Mouse (Mus musculus): Measurements from ENCODE around the gene Hsf2bp. TPM values are rescaled to one million over a fixed set of nuclear protein-coding genes. Genes with fewer than 3 reads are reported as not detected.
A peak's percentile ranks its signal among the peaks of the same experiment; 100 is the strongest.

Gene Hsf2bp
- total RNA-seq, 2 experiments from 2014 or later: 0.93 to 1.3 TPM

DNA sequence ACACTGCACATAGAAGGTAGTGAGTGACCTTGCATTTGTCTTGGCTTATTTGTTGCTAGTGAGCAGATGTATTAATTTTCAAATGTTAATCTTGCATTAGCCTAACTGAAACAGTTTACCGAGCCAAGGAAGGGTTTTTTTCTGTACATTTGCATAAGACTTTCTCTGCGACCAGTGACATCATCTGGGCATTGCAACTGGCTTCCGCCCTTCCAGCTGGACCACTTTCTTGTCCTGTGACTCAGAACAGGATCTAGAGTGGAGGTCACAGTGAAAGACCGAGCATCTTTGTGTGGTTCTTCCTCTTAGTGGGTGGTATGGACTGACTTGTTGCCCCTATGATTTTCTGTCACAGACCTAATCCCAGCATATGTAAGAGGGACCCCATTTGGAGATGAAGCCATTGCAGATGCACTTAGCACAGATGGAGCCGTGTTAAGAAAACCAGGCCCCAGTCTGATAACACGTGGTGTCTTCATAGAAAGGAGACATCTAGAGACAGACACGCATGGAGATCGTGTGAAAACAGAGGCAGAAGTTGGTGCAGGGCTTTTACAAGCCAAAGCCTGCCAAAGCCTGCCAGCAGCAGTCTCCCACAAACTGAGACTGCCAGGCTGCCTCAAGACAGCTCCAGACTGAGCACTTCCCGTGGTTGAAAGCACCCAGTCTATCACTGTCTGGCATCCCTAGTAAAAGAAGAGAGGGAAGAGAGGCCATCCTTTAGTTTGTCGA is 108.1 kb downstream of the Hsf2bp start:
- intact Hi-C loops (cut with DNase I): no loop called here
- no peak for DNase-seq (ENCODE audit: extremely low spot score in 1 of 2, low spot score in 2 of 2)
- TF ChIP-seq CTCF (IDR thresholded peaks at IDR 0.05): no peak
- no peak overlapping the region for H3K4me3 ChIP-seq
- H3K27ac ChIP-seq: no peak overlapping the region

DNA sequence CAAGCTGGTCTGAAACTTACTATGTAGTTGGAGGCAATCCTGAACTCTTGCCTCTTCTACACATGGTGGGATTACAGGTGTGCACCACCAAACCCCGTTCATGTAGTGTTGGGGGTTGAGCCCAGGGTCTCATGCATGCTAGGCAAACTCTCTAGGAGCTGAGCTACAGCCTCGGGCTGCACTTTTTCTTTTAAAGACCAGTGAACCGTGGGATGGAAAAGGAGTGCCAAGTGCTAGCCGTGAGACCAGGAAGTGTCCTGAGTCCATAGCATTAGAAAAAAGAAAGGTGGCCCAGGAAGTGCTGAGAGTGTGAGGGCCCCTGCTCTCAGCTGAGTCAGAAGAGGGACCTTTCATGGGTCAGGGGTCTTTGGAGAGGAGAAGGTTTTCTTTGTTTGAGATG is 111.9 kb downstream of the Hsf2bp start:
- no peak for TF ChIP-seq CTCF (IDR thresholded peaks at IDR 0.05)
- Histone ChIP-seq H3K4me3 (no peak overlapping the region), H3K27ac (no peak overlapping the region)
- intact Hi-C loops (cut with DNase I): no loop called here
- no peak for DNase-seq (ENCODE audit: extremely low spot score in 1 of 2, low spot score in 2 of 2)

DNA sequence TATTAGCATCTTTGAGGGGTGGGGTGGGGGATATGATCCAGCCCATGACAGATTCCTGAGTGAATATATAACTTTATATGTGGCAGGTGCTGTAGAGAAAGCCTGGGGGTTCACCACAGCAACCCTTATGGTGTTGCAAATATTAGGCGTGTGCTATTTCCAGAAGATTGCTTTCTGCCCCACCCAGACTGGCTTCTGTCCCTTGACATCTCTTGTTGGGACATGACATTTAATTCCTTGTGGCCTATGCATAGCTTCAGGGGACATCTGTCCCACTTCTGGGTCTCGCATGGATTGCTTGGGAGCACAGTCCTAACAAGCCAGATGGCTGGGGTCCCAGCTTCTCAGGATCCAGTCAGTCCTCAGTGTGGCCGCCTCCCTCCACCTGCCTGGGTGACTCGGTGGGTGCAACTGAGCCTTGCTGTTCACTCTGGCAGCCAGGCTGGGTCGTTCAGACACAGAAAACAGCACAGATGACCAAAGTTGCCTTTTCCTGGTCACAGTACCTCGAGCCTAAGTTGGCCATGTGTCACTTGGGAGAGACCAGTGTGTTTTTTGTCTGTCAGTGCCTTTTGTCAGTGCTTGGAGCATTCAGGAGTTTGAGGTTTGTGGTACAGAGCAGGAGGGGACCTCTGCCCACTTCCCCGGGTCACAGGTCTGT is 112.7 kb downstream of the Hsf2bp start:
- Histone ChIP-seq H3K4me3 (no peak overlapping the region), H3K27ac (no peak overlapping the region)
- no peak for DNase-seq (ENCODE audit: extremely low spot score in 1 of 2, low spot score in 2 of 2)
- no peak for TF ChIP-seq CTCF (IDR thresholded peaks at IDR 0.05)
- intact Hi-C loops (cut with DNase I): no loop called here

DNA sequence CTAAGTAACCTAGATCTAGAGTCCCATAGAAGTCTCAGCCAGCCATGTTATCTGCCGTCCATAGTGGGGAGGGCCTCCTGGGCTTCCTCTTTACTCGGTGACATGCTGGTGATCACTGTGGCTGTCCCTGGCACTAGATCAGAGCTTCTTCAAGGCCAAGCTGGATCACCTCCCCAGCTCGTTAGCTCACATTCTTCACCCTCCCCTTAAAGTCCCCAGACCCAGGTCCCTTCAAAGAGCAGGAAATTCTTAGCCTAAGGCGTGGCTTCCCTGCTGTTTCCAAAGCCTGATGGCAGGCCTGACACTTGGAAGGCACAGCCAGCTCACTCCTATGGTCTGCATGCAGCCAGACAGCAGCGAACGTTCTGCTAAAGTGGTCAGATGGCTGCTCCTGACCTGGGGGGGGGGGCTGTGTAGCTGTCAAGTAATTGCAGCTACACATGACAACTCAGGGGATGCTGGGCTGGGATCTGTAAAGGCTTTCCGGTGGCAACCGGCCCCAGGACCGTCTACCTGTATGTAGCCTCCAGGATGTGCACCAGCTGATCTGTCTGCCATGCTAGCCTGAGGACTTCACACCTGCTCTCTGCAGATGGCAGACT is 115.5 kb downstream of the Hsf2bp start:
- DNase-seq (ENCODE audit: extremely low spot score in 1 of 2, low spot score in 2 of 2): no peak
- intact Hi-C loops (cut with DNase I): no loop called here
- TF ChIP-seq CTCF (IDR thresholded peaks at IDR 0.05): no peak
- Histone ChIP-seq H3K27ac (peak overlapping the region; percentile 52; the same call in 1 of the 2 replicates), H3K4me3 (no peak overlapping the region)

DNA sequence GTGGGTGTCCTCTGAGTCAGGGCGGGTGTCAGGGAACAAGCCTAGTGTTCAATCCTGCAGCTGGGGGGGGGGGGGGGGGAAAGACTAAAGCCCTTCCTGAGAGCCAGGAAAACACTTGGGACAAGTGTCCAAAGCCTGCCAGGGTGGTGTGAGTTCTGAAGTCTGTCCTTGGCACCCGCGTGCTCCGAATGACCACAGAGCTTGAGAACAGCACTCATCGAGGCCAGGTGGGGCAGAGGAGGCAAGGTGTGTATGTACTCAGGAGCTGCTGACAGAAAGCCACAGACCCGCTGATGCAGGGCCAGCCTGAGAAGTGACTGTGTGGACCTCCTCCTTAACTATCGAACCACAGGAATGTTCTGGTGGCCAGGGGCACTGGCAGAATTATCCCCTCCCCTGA is 116.5 kb downstream of the Hsf2bp start:
- Histone ChIP-seq H3K27ac (no peak overlapping the region; the same call in 1 of the 2 replicates), H3K4me3 (no peak overlapping the region)
- intact Hi-C loops (cut with DNase I): no loop called here
- TF ChIP-seq CTCF (IDR thresholded peaks at IDR 0.05): no peak
- DNase-seq (ENCODE audit: extremely low spot score in 1 of 2, low spot score in 2 of 2): no peak

DNA sequence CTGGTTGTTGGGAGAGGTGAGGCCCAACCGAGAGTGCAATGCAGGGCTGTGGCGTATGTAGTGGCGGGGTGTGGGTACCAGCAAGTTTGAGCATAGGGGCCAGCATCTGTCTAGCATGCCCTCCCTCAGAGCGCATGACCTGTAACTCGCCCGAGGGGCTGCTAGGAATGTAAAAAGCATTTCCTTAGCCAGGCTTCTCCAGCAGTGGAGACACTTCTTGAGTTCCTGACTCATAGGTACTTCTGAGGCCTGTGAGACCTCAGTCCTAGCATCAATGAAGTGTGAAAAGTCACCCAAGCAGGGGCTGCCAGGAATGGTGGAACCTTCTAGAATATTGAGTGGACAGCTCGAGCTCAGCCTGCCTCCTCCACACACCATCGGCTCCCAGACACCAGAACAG is 117.8 kb downstream of the Hsf2bp start:
- no peak for DNase-seq (ENCODE audit: extremely low spot score in 1 of 2, low spot score in 2 of 2)
- H3K27ac ChIP-seq: no peak overlapping the region
- H3K4me3 ChIP-seq: no peak overlapping the region
- no peak for TF ChIP-seq CTCF (IDR thresholded peaks at IDR 0.05)
- intact Hi-C loops (cut with DNase I): no loop called here

DNA sequence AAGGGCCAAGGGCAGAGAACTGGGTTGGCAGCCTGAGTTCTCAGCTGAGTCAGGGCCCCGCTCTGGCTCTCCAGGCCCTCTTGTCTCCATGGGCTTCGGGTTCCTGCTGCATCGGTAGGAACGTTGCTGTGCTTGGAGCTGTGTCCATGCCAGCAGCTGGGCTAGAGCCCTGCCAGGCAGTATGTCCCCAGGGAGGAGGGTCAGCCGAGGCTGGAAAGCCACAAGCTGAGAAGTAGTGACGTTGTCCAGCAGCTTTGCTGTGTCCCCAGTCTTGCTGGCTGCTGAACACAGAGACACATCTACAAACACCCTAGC is 119.7 kb downstream of the Hsf2bp start:
- no peak overlapping the region for H3K27ac ChIP-seq
- TF ChIP-seq CTCF (IDR thresholded peaks at IDR 0.05): no peak
- intact Hi-C loops (cut with DNase I): no loop called here
- no peak overlapping the region for H3K4me3 ChIP-seq
- DNase-seq (ENCODE audit: extremely low spot score in 1 of 2, low spot score in 2 of 2): no peak

DNA sequence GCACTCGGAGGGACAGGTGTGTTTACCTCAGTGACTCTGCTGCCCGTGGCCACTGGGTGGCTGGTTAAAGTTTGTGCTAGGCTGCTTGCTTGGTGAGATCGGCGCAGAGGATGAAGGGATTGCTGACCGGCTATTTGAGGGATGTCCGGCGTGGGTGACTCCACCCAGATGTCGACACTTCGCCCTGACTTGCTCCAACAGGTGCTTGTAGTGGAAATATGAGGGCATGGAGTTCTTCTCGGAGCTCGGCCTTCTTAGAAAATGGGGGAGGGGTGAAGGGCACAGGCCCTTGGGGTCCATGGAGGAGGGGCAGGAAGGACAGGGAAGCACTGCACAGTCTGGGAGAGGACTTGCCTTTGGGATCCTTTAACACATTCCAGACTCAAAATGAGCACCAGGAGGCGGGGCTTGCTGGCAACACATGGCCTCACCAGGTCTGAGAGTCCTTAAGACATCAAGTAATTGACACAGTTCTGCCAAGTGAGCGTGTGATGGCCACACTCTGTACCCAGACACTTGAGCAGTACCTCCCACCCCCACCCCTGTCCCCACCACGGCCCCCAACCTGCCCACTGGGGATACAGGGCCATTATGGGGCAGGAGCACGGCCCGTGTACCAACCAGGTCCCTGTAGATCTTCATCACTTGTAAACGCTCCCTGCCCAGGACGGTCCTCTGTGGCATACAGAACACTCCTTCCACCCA is 120.2 kb downstream of the Hsf2bp start:
- H3K4me3 ChIP-seq: no peak overlapping the region
- TF ChIP-seq CTCF (IDR thresholded peaks at IDR 0.05): no peak

DNA sequence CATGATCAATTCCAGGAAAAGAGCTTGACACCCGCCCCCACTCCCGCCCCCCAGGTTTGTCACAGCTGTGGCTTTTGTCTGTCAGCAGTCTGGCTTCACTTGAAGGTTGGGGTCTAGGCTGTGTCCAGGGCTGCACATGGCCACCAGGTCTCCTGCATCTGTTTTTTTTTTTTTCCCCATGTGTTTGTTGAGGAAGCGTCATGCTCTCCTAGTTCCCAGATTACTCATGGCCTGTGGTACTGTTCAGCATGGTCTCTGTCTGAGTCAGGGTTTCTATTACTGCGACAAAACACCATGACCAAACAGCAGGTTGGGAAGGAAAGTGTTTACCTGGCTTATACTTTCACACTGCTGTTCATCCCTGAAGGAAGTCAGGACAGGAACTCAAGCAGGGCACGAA is 121.8 kb downstream of the Hsf2bp start:
- Histone ChIP-seq H3K4me3 (no peak overlapping the region), H3K27ac (no peak overlapping the region)
- DNase-seq (ENCODE audit: extremely low spot score in 1 of 2, low spot score in 2 of 2): no peak
- no peak for TF ChIP-seq CTCF (IDR thresholded peaks at IDR 0.05)
- intact Hi-C loops (cut with DNase I): loop anchor here (1.0 kb wide), 1 partner anchor 58 kb away; no protein-coding TSS in a partner anchor

More for the DNA sequence above, 120.2 kb downstream of the Hsf2bp start:
- H3K27ac ChIP-seq: no peak overlapping the region
- no peak for DNase-seq (ENCODE audit: extremely low spot score in 1 of 2, low spot score in 2 of 2)
- intact Hi-C loops (cut with DNase I): no loop called here

DNA sequence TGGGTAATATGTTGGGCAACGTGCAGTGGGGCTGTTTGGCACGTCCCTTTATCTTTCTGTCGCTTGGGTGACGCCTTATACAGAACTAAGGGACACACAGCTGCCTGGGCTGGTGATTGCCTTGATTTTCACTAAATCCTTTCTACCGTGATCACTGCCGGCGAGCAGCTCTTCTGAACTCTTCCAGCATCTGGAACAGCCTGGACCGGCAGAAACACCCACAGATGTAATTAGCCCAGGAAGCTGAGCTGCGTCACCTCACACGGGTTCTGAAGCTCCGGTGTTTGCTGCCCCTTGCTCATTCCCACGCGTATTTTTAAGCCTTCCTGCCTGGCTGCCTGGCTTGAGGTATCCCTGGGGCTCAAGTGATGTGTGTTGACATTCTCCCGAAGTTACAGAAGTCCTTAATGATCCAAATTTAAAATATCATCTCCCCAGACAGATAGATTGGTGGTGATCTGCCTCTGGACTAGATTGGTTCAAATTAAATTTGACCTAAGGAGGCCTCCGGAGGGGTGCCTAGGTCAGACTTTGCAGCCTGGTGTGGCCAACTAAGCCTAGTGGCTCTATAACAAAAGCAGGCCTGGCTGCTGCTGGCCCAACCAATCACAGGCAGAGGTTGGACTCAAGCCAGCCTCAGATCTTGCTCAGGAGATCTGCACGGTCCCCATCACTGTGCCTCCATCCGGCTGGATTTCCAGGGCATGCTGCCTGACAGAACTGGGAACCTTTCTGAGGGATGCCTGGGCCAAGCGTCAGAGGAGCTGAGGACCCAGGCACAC is 123.1 kb downstream of the Hsf2bp start:
- intact Hi-C loops (cut with DNase I): no loop called here
- no peak for TF ChIP-seq CTCF (IDR thresholded peaks at IDR 0.05)
- Histone ChIP-seq H3K4me3 (peak overlapping the region; percentile 33), H3K27ac (peak overlapping the region; percentile 87)
- no peak for DNase-seq (ENCODE audit: extremely low spot score in 1 of 2, low spot score in 2 of 2)

DNA sequence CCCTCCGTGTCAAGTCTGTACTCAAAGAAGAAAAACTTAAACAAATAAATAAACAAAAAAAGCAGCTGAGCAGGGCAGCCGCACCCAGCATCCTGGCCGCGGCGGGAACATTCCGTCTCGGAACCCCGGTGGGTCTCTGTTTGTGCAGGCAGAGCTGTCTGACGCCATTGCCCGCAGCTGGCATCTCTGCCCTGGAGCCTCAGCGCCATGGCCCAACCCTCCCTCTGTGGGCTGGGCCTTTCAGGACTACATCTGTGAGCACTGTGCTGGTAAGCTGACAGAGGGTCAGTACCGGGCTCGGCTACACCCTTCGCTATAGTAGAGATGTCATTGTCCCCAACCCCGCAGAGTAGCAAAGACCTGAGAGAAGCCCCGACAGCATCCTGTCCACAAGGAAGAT is 123.8 kb downstream of the Hsf2bp start:
- intact Hi-C loops (cut with DNase I): no loop called here
- no peak for TF ChIP-seq CTCF (IDR thresholded peaks at IDR 0.05)
- peak in 1 of 2 experiments; percentile 27 for DNase-seq (ENCODE audit: extremely low spot score in 1 of 2, low spot score in 2 of 2)
- Histone ChIP-seq H3K27ac (peak overlapping the region; percentile 87), H3K4me3 (peak overlapping the region; percentile 33)
